Mouse (Mus musculus) intestine, postnatal 0 days (tissue): Measurements from ENCODE around the gene B4galt5. TPM values are rescaled to one million over a fixed set of nuclear protein-coding genes. Genes with fewer than 3 reads are reported as not detected.
A peak's percentile ranks its signal among the peaks of the same experiment; 100 is the strongest.

ENCODE experiments used
- ATAC-seq: fragments of 200-750 bp; cut with Nextera tagmentation; 2 replicates; pipeline ENCODE4 v1.8.0; 2017; ENCODE audit warnings: mild to moderate bottlenecking, moderate TSS enrichment, moderate library complexity
- H3K27ac ChIP-seq: fragments of 300-500 bp; sonication (generic); 2 replicates; pipeline ENCODE4 v1.5.1; 2014; ENCODE audit warnings: mild to moderate bottlenecking, low read depth, low read length, moderate library complexity
- H3K27me3 ChIP-seq: fragments of 300-500 bp; sonication (generic); replicated peaks from 2 replicates; pipeline ENCODE4 v1.6.1; 2014; ENCODE audit warnings: low read length, mixed read lengths; ENCODE audit not compliant: control insufficient read depth, insufficient read depth
- H3K36me3 ChIP-seq: fragments of 300-500 bp; sonication (generic); 2 replicates; pipeline ENCODE4 v1.6.1; 2014; ENCODE audit warnings: mild to moderate bottlenecking, moderate library complexity; ENCODE audit not compliant: control insufficient read depth, insufficient read depth
- H3K4me1 ChIP-seq: fragments of 300-500 bp; sonication (generic); replicated peaks from 2 replicates; pipeline ENCODE4 v1.6.1; 2014; ENCODE audit warnings: antibody characterized with exemption, low read length, mixed read lengths; ENCODE audit not compliant: control insufficient read depth, insufficient read depth
- H3K4me2 ChIP-seq: fragments of 300-500 bp; sonication (generic); replicated peaks from 2 replicates; pipeline ENCODE4 v1.6.1; 2014; ENCODE audit warnings: low read depth, mild to moderate bottlenecking, moderate library complexity
- H3K4me3 ChIP-seq: fragments of 300-500 bp; sonication (generic); 2 replicates; pipeline ENCODE4 v1.5.1; 2014; ENCODE audit warnings: low read depth, low read length
- H3K9ac ChIP-seq: fragments of 300-500 bp; sonication (generic); 2 replicates; pipeline ENCODE4 v1.6.1; 2014; ENCODE audit warnings: mild to moderate bottlenecking, low read depth, low read length
- H3K9me3 ChIP-seq: fragments of 300-500 bp; sonication (generic); 2 replicates; pipeline ENCODE4 v1.6.1; 2016; ENCODE audit warnings: mixed run types; ENCODE audit not compliant: control insufficient read depth
- CTCF ChIP-seq: sonication (generic); IDR thresholded peaks from 2 replicates; pipeline ENCODE4 v1.5.1; 2016; ENCODE audit warnings: low read depth, mild to moderate bottlenecking, control low read depth, antibody characterized with exemption, moderate library complexity
- WGBS: fragments of 180-500 bp; shearing (Covaris S2); extraction: QIAGEN DNeasy Blood & Tissue Kit; methylation state at CpG from one replicate; pipeline ENCODE4 v1.1.7; 2014; 5-methylcytosine and 5-hydroxymethylcytosine counted together
- polyA plus RNA-seq: library from polyadenylated mRNA; unstranded; fragments of >200 nt; fragmentation: Nextera tagmentation; extraction: Ambion mirVana; gene quantifications from 2 replicates; pipeline ENCODE4 v1.2.1, GENCODE M21; 2015

B4galt5 gene
- polyA plus RNA-seq, 1 experiment from 2014 or later = 26.6 TPM

DNA sequence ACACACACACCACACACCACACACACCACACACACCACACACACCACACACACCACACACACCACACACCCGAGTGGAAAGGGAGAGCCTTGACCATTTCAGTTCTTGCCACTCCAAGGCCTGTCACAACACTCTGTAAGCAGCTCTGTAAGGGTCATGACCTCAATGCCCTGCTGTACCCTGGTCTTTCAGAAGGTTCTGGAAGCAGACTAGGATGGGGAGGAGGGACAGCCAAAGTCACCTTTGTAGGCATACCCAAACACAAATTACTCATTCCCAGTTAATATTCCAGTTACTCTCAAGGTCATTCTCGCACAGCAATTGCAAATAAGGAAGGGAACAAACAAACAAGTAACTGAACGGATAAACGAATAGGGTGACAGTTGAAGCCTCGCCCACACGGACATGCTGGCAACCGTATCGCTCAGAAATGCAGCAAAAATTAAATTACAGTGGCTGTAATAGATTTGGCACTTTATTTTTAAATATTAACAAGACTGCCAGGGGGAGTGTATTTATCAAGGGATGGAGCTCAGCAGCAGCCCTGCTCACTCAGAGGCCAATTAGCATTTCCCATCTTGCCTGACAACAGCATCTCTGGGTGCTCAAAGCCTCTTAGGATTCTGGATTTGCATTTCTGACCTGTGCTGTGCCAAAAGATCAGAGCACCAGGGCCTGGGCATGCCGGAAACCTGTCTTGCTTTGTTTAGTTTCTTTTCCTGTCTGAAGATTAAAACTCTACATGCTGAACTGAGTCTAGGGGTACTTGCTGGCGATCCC is 24.6 kb downstream of the B4galt5 start:
- H3K36me3 ChIP-seq = no peaks in the 10 kb centered on the region
- 68% methylated on average over 10 of the region's 10 CpGs for WGBS
- no peak for ATAC-seq
- H3K9ac ChIP-seq = no peak overlapping the region
- no peak overlapping the region for H3K4me2 ChIP-seq
- H3K9me3 ChIP-seq = no peaks in the 10 kb centered on the region
- no peak for TF ChIP-seq CTCF
- H3K4me1 ChIP-seq = no peaks in the 10 kb centered on the region
- no peak overlapping the region for H3K4me3 ChIP-seq
- H3K27me3 ChIP-seq = no peaks in the 10 kb centered on the region
- H3K27ac ChIP-seq = no peak overlapping the region

DNA sequence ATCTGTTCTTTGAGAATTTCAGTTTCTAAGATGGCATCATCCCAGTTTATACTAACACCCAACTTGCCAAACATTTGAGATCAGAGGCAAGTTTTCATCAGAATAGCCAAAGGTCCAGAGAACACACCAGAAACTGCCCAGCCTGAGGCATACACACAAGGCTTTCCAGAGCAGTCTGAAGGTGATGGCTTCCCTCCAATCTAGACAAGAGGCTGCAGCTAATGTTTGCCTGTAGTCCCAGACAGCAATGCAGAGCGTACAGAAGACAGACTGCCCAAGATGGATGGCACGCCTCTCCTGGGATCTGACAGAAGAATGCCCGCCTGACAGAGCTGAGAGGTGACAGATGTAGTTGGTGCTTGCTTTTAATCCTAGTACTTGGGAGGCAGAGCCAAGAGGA is 25.9 kb downstream of the B4galt5 start:
- no peak for ATAC-seq

DNA sequence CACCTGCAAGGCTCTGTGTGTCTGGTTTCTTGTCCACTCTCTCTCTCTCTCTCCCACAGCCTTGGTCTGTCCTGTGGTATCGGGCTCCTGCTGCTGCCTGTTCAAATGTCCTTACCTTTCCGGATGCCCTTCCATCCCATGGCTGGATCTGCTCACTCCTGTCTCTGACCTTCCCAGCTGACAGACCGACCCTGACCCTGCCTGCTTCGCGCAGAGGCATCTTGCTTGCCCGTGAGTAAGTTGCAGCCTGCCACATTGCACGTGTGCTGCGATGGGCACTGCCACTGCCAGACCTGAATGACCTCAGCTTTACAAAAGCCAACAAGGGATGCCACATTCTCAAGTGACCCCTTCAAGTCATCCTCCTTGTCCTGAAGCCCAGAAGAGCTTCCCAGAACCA is 27.6 kb downstream of the B4galt5 start:
- H3K4me2 ChIP-seq = no peak overlapping the region
- no peak overlapping the region for H3K27ac ChIP-seq
- no peaks in the 10 kb centered on the region for H3K9me3 ChIP-seq
- no peak overlapping the region for H3K9ac ChIP-seq
- 95% methylated on average over 8 of the region's 8 CpGs for WGBS
- no peak for ATAC-seq
- TF ChIP-seq CTCF = no peak
- peaks cover 8% of the 10 kb centered on the region for H3K4me1 ChIP-seq
- H3K36me3 ChIP-seq = no peaks in the 10 kb centered on the region
- H3K27me3 ChIP-seq = no peaks in the 10 kb centered on the region
- no peak overlapping the region for H3K4me3 ChIP-seq

More for the DNA sequence above, 25.9 kb downstream of the B4galt5 start:
- Histone ChIP-seq H3K4me2 (no peak overlapping the region), H3K4me3 (no peak overlapping the region), H3K27me3 (no peaks in the 10 kb centered on the region), H3K36me3 (no peaks in the 10 kb centered on the region), H3K9me3 (no peaks in the 10 kb centered on the region), H3K27ac (no peak overlapping the region), H3K4me1 (peaks cover 5% of the 10 kb centered on the region), H3K9ac (no peak overlapping the region)
- no peak for TF ChIP-seq CTCF
- 79% methylated on average over 3 of the region's 3 CpGs for WGBS

DNA sequence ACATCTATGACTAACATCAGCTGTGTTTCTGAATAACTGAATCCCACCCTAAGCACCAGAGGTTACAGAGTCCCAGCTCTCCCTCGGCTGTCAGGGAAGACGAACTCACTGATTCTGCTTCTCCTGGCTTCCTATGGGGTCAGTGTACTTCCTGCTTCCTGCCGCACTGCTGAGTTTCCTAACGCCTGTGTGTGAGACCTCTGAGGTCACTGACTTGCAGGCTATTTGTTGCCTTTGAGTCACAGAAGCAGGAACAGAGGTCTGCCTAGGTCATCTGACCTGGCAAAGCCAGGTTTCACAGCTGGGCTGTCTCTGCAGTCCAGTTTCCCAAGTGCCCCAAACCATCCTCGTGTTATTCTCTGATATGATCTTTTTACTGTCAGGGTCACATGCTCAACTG is 30.0 kb downstream of the B4galt5 start:
- peaks cover 20% of the 10 kb centered on the region for H3K4me1 ChIP-seq
- no peak for TF ChIP-seq CTCF
- H3K27ac ChIP-seq = peak overlapping the region; percentile 81
- no peak overlapping the region for H3K4me3 ChIP-seq
- no peaks in the 10 kb centered on the region for H3K36me3 ChIP-seq
- WGBS = 11% methylated on average over 5 of the region's 5 CpGs
- H3K9me3 ChIP-seq = no peaks in the 10 kb centered on the region
- ATAC-seq = peak; percentile 82
- 0 out of 2 replicates have a peak overlapping the region, but pooled peaks have one; percentile 13 for H3K4me2 ChIP-seq
- H3K9ac ChIP-seq = no peak overlapping the region
- no peaks in the 10 kb centered on the region for H3K27me3 ChIP-seq

DNA sequence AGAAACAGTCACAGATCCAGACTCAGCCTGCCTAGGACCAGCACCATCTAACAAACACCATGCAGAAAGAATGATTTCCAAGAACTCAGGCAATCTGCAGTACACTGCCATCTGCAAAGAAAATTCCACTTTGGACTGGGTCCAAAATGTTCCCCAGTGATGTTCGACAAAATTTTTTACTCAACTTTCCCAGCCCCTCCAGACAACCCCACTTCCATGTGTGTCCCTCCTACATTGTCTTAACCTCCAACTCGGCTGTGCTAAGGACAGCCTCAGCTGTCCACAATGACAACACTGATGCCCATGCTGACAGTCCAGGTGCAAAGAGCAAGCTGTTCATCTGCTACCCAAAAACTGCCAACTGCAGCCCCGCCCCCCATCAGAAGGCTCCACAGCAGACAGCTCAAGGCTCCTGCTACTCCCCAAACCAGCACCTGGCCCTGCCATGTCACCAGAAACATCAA is 32.2 kb downstream of the B4galt5 start:
- Histone ChIP-seq H3K9me3 (no peaks in the 10 kb centered on the region), H3K27me3 (no peaks in the 10 kb centered on the region), H3K9ac (no peak overlapping the region), H3K27ac (no peak overlapping the region), H3K36me3 (0 out of 2 replicates have a peak, but pooled peaks cover 4% of the 10 kb centered on the region), H3K4me3 (no peak overlapping the region), H3K4me2 (no peak overlapping the region), H3K4me1 (peaks cover 30% of the 10 kb centered on the region)
- TF ChIP-seq CTCF = no peak
- 61% methylated on average over 3 of the region's 3 CpGs for WGBS
- ATAC-seq = no peak

DNA sequence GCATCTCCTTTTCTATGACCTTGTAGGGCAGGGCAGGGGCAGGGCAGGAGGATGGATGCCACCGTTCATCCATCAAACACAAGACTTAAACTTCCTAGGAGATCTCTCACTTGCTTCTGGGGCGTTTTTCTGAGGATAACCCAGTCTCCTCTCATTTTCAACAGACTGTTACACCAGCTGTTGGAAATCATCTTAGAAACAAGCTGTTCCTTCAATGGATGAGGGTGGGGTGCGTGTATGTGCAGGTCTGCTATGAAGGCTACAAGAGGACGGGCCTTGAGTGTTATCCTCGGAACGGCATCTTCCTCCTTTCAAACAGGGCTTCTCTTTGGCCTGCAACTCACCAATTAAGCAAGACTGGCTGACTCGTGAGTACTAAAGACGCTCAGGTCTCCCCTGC is 34.5 kb downstream of the B4galt5 start:
- no peaks in the 10 kb centered on the region for H3K9me3 ChIP-seq
- no peak overlapping the region for H3K4me2 ChIP-seq
- no peak for TF ChIP-seq CTCF
- H3K4me3 ChIP-seq = no peak overlapping the region
- peak overlapping the region; percentile 82 for H3K27ac ChIP-seq
- no peaks in the 10 kb centered on the region for H3K27me3 ChIP-seq
- peaks cover 30% of the 10 kb centered on the region for H3K4me1 ChIP-seq
- no peak for ATAC-seq
- 65% methylated on average over 8 of the region's 8 CpGs for whole genome bisulfite sequencing
- H3K36me3 ChIP-seq = peaks cover 23% of the 10 kb centered on the region; the same call in 1 of the 2 replicates
- no peak overlapping the region for H3K9ac ChIP-seq
